Mouse (Mus musculus): ENCODE measurements around the gene Gmip. TPM values are rescaled to one million over a fixed set of nuclear protein-coding genes. Genes with fewer than 3 reads are reported as not detected.
A peak's percentile ranks its signal among the peaks of the same experiment; 100 is the strongest.

The Gmip gene
- polyA plus RNA-seq, 1 experiment from 2014 or later, result 7.5 TPM

DNA sequence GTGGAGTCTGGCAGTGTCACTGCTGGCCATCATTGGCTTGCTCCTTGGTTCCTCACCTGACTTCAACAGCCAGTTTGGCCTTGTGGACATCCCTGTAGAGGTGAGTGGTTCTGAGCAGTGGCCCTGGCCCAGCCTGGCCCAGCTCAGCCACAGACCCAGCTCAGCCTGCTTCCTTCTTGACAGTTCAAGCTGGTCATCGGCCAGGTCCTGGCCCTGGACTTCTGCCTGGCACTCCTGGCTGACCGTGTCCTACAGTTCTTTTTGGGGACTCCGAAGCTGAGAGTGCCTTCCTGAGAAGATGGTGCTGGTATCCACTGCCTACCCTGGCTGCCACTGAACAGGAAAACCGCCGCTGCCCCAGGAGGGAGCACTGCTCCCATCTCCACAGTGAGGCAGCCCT lies 1.2 kb upstream of the Gmip start:
- no peak for ATAC-seq
- H3K9ac ChIP-seq (ENCODE audit: low read depth, low read length), result no peak overlapping the region
- no peaks in the 10 kb centered on the region for H3K27me3 ChIP-seq (replicated peaks; ENCODE audit: control insufficient read depth, insufficient read depth, low read length)
- no peak for TF ChIP-seq CTCF (IDR thresholded peaks at IDR 0.05; ENCODE audit: low read depth)
- peaks cover 66% of the 10 kb centered on the region for H3K36me3 ChIP-seq (ENCODE audit: control insufficient read depth, insufficient read depth)
- WGBS, result 92% methylated on average over 5 of the region's 5 CpGs
- no peaks in the 10 kb centered on the region for H3K4me1 ChIP-seq (replicated peaks; ENCODE audit: control insufficient read depth, insufficient read depth, low read length)
- no peak overlapping the region for H3K4me2 ChIP-seq (replicated peaks; ENCODE audit: low read depth)
- no peaks in the 10 kb centered on the region for H3K9me3 ChIP-seq (ENCODE audit: control insufficient read depth)
- no peak overlapping the region for H3K4me3 ChIP-seq (ENCODE audit: low read depth, low read length)
- H3K27ac ChIP-seq (ENCODE audit: low read depth, low read length), result no peak overlapping the region

DNA sequence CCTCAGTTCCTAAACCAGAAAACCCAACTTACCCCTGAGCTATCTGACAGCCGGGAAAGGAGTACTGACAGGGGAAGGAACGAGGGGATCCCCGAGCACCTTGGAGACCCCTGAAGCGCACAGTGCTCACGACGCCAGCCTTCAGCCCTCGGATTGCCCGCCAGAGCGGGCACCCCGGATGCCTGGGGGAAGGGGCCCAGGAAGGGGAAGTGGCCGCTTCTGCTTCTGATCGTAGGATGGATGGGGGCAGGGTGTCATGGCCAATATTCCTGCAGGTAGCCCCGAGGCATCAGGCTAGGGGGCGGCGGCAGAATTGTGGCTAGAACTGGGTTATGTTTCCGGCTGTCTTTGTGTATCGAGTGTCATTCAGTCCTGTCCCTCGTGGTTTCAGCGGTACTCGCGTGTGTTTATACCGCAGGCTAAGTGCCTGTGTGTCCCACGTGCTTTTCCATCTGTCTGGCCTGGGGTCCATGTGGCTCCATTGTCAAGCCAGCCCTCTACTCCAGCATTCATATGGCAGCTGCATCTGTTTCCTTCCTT lies 455 bp downstream of the Gmip start:
- H3K4me2 ChIP-seq (replicated peaks; ENCODE audit: low read depth), result peak overlapping the region; percentile 93
- H3K9me3 ChIP-seq (ENCODE audit: control insufficient read depth), result no peaks in the 10 kb centered on the region
- no peak overlapping the region for H3K27ac ChIP-seq (ENCODE audit: low read depth, low read length)
- peak overlapping the region; percentile 70 for H3K4me3 ChIP-seq (ENCODE audit: low read depth, low read length)
- ATAC-seq, result peak; percentile 42
- WGBS, result under 1% methylated on average over 23 of the region's 23 CpGs
- peaks cover 56% of the 10 kb centered on the region for H3K36me3 ChIP-seq (ENCODE audit: control insufficient read depth, insufficient read depth)
- no peaks in the 10 kb centered on the region for H3K27me3 ChIP-seq (replicated peaks; ENCODE audit: control insufficient read depth, insufficient read depth, low read length)
- TF ChIP-seq CTCF (IDR thresholded peaks at IDR 0.05; ENCODE audit: low read depth), result no peak
- no peaks in the 10 kb centered on the region for H3K4me1 ChIP-seq (replicated peaks; ENCODE audit: control insufficient read depth, insufficient read depth, low read length)
- H3K9ac ChIP-seq (ENCODE audit: low read depth, low read length), result peak overlapping the region; percentile 78

DNA sequence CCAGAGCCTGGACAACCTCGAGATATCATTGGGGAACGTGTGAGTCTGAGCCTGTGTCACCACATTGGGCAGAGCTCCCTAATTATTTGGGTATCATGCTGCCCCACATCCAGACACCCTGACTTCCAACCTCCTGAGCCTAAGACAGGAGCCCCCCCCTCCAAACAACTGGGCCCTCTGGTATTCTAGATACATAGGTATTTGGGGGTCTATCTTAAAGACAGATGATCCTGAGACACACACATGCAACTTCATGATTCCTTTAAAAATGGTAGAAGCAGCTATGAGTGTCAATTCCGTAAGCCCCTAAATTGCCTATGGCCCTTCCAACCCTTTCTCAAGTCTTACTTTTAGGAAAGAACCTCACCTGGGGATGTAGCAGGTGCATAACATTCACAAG lies 1.3 kb downstream of the Gmip start:
- Histone ChIP-seq H3K36me3 (ENCODE audit: control insufficient read depth, insufficient read depth) (peaks cover 52% of the 10 kb centered on the region), H3K4me2 (replicated peaks; ENCODE audit: low read depth) (no peak overlapping the region), H3K27me3 (replicated peaks; ENCODE audit: control insufficient read depth, insufficient read depth, low read length) (no peaks in the 10 kb centered on the region), H3K9me3 (ENCODE audit: control insufficient read depth) (no peaks in the 10 kb centered on the region), H3K4me3 (ENCODE audit: low read depth, low read length) (no peak overlapping the region), H3K9ac (ENCODE audit: low read depth, low read length) (no peak overlapping the region), H3K4me1 (replicated peaks; ENCODE audit: control insufficient read depth, insufficient read depth, low read length) (no peaks in the 10 kb centered on the region), H3K27ac (ENCODE audit: low read depth, low read length) (no peak overlapping the region)
- ATAC-seq, result no peak
- 73% methylated on average over 3 of the region's 3 CpGs for WGBS
- TF ChIP-seq CTCF (IDR thresholded peaks at IDR 0.05; ENCODE audit: low read depth), result no peak

- 94% methylated on average over 2 of the region's 2 CpGs for WGBS
- no peak for ATAC-seq
- H3K9me3 ChIP-seq (ENCODE audit: control insufficient read depth), result no peaks in the 10 kb centered on the region
- no peaks in the 10 kb centered on the region for H3K4me1 ChIP-seq (replicated peaks; ENCODE audit: control insufficient read depth, insufficient read depth, low read length)
- no peak overlapping the region for H3K9ac ChIP-seq (ENCODE audit: low read depth, low read length)
- no peaks in the 10 kb centered on the region for H3K27me3 ChIP-seq (replicated peaks; ENCODE audit: control insufficient read depth, insufficient read depth, low read length)
- peaks cover 48% of the 10 kb centered on the region; the same call in 1 of the 2 replicates for H3K36me3 ChIP-seq (ENCODE audit: control insufficient read depth, insufficient read depth)
- H3K4me2 ChIP-seq (replicated peaks; ENCODE audit: low read depth), result no peak overlapping the region
- H3K27ac ChIP-seq (ENCODE audit: low read depth, low read length), result no peak overlapping the region
- 0 out of 2 replicates have a peak, but pooled peaks have one; percentile 4 for TF ChIP-seq CTCF (IDR thresholded peaks at IDR 0.05; ENCODE audit: low read depth)
- no peak overlapping the region for H3K4me3 ChIP-seq (ENCODE audit: low read depth, low read length)
These were observed 6.4 kb downstream of the Gmip start for GRCm38 (mm10) chr8:69814881-69815280.

GRCm38 (mm10) chr8:69815396-69815795 lies 6.9 kb downstream of the Gmip start:
- ATAC-seq, result peak; percentile 26; the same call in 1 of the 2 replicates
- no peak overlapping the region for H3K27ac ChIP-seq (ENCODE audit: low read depth, low read length)
- no peak overlapping the region for H3K9ac ChIP-seq (ENCODE audit: low read depth, low read length)
- no peak for TF ChIP-seq CTCF (IDR thresholded peaks at IDR 0.05; ENCODE audit: low read depth)
- no peaks in the 10 kb centered on the region for H3K27me3 ChIP-seq (replicated peaks; ENCODE audit: control insufficient read depth, insufficient read depth, low read length)
- H3K4me3 ChIP-seq (ENCODE audit: low read depth, low read length), result no peak overlapping the region
- no peaks in the 10 kb centered on the region for H3K4me1 ChIP-seq (replicated peaks; ENCODE audit: control insufficient read depth, insufficient read depth, low read length)
- H3K36me3 ChIP-seq (ENCODE audit: control insufficient read depth, insufficient read depth), result peaks cover 46% of the 10 kb centered on the region; the same call in 1 of the 2 replicates
- H3K9me3 ChIP-seq (ENCODE audit: control insufficient read depth), result no peaks in the 10 kb centered on the region
- 80% methylated on average over 4 of the region's 4 CpGs for WGBS
- no peak overlapping the region for H3K4me2 ChIP-seq (replicated peaks; ENCODE audit: low read depth)

GRCm38 (mm10) chr8:69820466-69820865 lies 12.0 kb downstream of the Gmip start:
- H3K27me3 ChIP-seq (replicated peaks; ENCODE audit: control insufficient read depth, insufficient read depth, low read length), result no peaks in the 10 kb centered on the region
- H3K9ac ChIP-seq (ENCODE audit: low read depth, low read length), result no peak overlapping the region
- peaks cover 23% of the 10 kb centered on the region; the same call in 1 of the 2 replicates for H3K36me3 ChIP-seq (ENCODE audit: control insufficient read depth, insufficient read depth)
- WGBS, result 66% methylated on average over 9 of the region's 9 CpGs
- no peaks in the 10 kb centered on the region for H3K9me3 ChIP-seq (ENCODE audit: control insufficient read depth)
- no peak for TF ChIP-seq CTCF (IDR thresholded peaks at IDR 0.05; ENCODE audit: low read depth)
- no peak overlapping the region for H3K27ac ChIP-seq (ENCODE audit: low read depth, low read length)
- no peak overlapping the region for H3K4me2 ChIP-seq (replicated peaks; ENCODE audit: low read depth)
- no peak for ATAC-seq
- no peak overlapping the region for H3K4me3 ChIP-seq (ENCODE audit: low read depth, low read length)
- no peaks in the 10 kb centered on the region for H3K4me1 ChIP-seq (replicated peaks; ENCODE audit: control insufficient read depth, insufficient read depth, low read length)

All from intestine, postnatal 0 days (tissue).